Mouse (Mus musculus) CD4-positive, CD25-positive, alpha-beta regulatory T cell, adult 2 months (primary cell): ENCODE measurements at regions not wholly inside any gene's neighbourhood (a gene's known extent, or its start where the extent isn't known, plus 50 kb on each side); places are given as distances from the start of the nearest gene placed in this dataset.
"Not testable (repeated sequence)": the region's sequence is repeated elsewhere in the genome, so short reads cannot be mapped to it uniquely, and the experiment has no call there.

Experiments used
- DNase-seq: peaks from one replicate; pipeline ENCODE4 v3.0.0-alpha.2; 2012; ENCODE audit warnings: low read depth, low spot score

GRCm38 (mm10) chr12:71532161-71532560, 222.5 kb downstream of the Dact1 start:
- DNase-seq, result no peak

GRCm38 (mm10) chr12:71532708-71533450, 223.2 kb downstream of the Dact1 start:
- DNase-seq, result no peak

- no peak for DNase-seq
Measured at GRCm38 (mm10) chr12:71533701-71534100, 224.0 kb downstream of the Dact1 start.

DNA sequence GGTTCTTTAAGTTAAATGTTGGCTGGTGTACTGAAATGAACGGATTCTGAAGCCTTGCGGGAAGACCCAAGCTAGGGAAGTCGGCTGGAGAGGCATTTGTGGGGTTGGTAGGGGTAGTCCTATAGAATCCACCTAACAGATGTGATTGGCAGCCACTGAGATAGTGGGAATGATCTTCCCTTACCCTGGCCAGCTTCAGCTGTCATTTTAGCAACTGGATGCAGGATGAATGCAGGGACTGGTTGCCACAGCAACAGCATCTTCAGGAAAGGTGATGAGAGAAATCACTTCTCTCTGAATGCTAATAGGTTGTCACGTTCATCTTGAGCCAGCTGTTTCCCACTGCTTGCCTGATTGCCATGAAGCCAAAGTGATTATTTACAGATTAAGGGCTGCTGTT, 224.5 kb downstream of the Dact1 start:
- no peak for DNase-seq

GRCm38 (mm10) chr12:71535251-71535650, 225.6 kb downstream of the Dact1 start:
- no peak for DNase-seq

DNA sequence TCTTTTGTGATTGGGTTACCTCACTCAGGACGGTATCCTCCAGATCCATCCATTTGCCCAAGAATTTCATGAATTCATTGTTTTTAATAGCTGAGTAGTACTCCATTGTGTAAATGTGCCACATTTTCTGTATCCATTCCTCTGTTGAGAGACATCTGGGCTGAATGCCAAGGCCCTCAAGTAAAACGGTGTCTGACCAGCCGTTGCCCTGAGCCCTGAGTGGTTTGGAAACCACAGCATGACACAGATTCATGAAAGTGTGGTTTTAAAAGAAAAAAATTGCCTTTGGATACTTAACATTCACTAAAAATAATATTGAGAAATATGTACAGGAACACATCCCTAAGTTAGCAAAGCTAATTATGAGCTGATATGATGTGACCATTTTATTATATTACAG, 226.1 kb downstream of the Dact1 start:
- not testable (repeated sequence) for DNase-seq

GRCm38 (mm10) chr12:71538691-71539090, 229.0 kb downstream of the Dact1 start:
- no peak for DNase-seq

DNA sequence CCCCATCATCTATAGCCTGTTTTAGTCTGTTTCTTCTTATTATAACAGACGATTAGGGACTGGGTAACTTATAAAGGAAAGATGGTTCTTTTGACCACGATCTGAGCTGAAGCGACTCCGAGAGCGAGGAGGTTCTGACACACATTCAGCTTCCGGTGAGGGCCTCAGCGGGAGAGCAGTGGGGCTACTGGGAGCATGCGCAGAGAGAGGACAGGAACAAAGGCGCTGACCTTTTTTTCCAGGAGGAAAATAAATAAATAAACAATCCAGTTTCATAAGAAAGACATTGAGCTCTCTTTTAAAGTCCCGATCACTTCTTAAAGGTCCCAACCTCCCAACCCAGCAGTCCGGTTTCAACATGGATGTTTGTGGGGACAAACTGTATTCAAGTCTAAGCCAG, 230.6 kb downstream of the Dact1 start:
- DNase-seq, result no peak

- DNase-seq, result no peak
Measured at GRCm38 (mm10) chr12:71541961-71542360, 232.3 kb downstream of the Dact1 start.

- DNase-seq, result no peak
Measured at GRCm38 (mm10) chr12:71543571-71544119, 234.0 kb downstream of the Dact1 start.

DNA sequence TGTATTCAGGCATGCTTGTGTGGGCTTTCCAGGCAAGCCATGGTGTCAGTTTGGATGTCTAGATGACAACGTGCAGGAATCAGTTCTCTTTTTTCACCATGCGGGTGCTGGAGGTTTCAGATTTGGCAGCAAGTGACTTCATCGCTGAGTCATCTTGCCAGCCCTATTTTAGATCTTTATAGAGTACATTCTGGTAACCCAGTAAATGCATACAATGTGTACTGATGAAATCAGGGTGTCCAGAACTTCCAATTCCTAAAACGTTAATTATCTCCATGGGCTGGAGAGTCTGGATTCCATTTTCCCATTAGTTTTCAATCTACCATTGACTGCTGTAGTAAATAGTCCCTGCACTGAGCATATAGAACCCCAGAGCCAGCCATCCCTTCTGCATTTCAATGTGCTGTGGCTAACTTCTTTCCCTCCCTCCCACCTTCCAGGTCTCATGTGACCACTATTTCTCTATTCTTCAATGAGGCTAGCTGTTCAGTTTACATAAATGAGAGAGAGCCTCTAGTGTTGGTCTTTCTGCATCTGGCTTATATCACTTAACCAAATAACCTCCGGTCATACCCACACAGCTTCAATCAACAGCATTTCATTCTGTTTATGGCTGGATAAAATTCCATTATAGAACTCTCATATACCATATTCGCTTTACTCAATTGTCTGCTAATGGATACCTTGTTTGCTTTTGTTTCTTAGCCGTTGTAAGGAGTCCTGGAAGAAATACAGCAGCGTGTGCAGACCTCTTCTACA, 234.9 kb downstream of the Dact1 start:
- DNase-seq, result no peak

GRCm38 (mm10) chr12:71546523-71547265, 237.0 kb downstream of the Dact1 start:
- DNase-seq, result no peak

DNA sequence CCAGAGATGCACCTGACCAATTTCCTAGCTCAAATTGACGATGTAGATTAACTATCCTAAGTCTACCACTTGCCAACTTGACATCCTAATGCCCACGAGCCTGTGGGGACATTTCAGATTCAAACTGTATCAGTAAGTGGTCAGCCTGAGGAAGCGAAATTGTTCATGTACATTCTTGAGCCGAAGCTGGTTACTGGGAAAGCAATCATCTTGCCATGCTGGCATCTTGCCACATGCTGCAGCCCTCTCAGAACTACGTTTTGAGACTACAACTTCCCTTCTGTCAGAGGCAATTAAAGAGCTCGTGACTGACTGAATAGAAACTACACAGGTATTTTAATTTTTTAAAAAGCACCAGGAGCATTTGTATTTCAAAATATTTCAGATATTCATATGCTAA, 239.7 kb downstream of the Dact1 start:
- DNase-seq, result no peak

DNA sequence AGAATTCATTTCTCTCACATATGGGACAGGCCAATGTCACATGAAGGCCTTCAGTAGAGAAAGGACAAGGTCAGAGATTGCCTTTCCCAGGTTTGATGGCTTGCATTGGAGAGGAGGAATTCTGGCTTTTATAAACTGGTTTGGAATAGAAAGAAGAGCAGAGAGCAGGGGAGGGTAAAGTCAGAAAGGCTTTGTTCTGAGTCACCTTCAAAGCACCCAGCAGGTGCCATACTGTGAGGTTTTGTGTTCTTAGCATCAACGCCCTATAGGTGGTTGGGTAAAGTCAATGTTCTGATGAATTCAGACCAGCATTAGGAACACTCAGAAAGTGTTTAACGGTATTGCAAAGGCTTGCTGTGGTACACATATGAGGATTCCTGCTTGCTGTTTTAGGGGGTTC, 244.5 kb downstream of the Dact1 start:
- DNase-seq, result no peak

GRCm38 (mm10) chr12:71561259-71561658, 251.6 kb downstream of the Dact1 start:
- DNase-seq, result no peak

DNA sequence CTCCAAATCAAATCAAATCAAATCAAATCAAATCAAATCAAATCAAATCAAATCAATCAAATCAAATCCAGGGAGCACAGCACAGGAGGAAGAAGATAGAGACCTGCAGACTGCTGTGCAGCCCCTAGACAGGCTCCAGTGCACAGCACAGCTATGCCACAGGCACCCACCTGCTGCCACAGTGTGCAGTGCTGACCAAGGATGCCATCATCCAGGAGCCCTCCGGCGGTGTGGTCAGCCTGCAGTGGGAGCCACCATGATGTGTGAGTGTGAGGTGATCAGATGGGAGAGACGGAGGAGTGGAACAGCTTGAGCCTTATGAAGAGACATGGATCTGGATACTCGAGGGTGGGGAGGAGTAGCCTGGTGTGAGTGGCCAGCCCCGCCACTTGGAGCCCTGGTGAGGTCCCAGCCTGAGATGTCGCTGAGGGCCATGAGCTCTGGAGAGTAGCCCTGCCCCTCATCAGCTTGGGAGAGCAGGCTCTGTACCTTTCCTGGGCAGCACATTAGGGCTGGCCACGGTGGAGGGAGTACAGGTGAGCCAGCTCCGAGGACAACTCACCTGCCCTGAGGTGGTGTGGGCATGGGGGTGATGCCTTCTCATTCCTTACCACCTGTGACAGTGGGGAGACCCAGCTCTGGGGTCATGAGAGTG, 252.4 kb downstream of the Dact1 start:
- DNase-seq, result no peak

GRCm38 (mm10) chr12:71563219-71563618, 253.5 kb downstream of the Dact1 start:
- DNase-seq, result no peak

GRCm38 (mm10) chr12:71566371-71566770, 256.7 kb downstream of the Dact1 start:
- no peak for DNase-seq

DNA sequence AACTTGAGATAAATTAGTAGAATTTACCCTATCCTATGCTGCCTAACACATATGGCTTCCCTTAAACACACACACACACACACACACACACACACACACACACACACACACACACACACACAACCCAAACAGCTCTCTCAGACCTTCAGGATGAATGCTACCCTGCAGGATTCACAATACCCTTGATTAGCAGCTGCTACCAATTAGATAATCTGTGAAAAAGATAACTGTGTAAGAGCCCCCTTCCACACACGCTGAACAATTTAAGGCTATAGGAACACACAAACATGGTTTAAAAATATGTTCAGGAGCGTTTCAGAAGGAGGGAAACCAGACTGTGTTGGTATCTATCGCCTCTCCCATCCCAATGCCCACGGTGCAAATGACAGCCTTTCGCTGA, 258.6 kb downstream of the Dact1 start:
- DNase-seq, result no peak

DNA sequence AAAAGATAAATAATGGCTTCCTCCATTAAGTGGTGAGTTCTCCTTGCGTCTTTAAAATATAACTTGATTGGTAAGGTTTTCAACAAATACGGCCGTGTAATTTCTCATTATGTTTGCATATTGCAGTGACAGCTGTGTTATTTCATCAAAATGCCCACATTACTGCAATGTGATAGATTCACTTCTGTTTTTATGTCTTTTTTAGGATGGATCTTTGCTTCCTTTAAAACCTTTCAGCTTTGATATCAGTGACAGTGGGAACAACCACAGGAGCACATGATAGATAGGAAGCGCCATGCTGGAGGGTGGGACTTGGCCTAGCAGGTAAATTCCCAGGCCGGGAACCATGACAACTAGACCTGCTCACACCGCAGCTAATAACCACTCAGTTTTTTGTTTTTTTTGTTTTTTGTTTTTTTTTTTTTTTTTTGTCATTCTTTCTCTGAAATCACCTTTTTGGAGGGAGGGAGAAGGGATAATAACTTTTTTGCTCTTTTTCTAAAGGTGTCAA, 259.3 kb downstream of the Dact1 start:
- no peak for DNase-seq

DNA sequence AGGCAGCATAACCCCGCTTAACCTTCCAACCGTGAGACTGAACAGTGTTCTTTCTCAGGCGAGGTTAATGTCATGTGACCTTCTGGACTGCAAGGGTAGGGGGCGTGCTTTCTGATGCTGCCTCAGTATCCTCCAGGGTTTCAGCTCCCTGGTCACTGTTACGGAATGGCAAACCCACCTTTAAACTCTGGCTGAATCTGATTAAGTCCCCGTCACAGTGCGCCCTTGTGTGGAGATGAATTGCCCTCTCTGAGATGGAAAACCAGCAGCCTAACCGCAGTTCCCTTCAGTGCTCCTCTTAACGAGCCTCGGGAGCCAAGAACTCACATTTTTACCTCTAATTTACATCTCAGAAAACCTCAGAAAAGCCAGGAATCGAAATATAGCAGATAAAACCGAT, 260.0 kb downstream of the Dact1 start:
- DNase-seq, result no peak
